Comparison of ENCODE assay signal across 20 mouse cellular contexts in the genomic region with DNA sequence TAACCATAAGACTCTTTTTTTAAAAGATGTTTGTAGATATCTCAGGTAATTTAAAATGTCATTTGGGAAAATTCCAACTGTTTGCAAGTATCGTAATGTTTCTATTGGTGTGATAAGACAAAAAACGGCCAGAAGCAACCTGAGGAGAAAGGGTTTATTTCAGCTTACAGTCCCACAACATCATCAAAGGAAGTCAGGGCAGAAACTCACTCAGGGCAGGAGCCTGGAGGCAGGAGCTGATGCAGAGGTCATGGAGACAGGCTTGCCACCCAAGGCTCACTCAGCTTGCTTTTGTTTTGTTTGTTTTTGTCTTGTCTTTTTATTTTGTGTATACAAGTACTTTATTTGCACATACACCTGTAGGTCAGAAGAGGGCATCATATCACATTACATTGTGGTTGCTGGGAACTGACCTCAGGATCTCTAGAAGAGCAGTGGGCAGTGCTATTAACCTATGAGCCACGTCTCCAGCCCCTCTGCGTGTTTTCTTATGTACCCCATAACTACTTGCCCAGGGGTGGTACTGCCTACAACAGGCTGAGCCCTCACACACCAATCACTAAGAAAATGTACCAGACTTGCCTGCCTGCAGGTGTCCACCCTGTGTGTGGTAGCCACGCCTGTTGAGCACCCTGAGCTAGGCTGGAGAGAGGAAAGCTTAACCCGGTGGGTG. TPM values are rescaled to one million over a fixed set of nuclear protein-coding genes. Genes with fewer than 3 reads are reported as not detected.
DNase-seq lines count a peak whose midpoint lies in the region; ATAC-seq and TF ChIP-seq lines count a peak whose summit lies in the region.
"Had no signal": no experiment of that assay in that cellular context is flagged by ENCODE, and none has a peak within 500 bp of the region (broad histone marks: within the 10 kb centered on the region; RNA-seq: fewer than 3 reads in every experiment).

No protein-coding gene starts in this region.

- no peak for TF ChIP-seq EP300 in heart, adult 2 months (IDR thresholded peaks at IDR 0.05; ENCODE audit: insufficient read depth, low read depth, low read length)

- no peak overlapping the region for H3K4me3 ChIP-seq in heart, adult 2 months
- no peak overlapping the region for H3K4me3 ChIP-seq in liver, embryonic 13.5 days (replicated peaks)
- H3K4me3 ChIP-seq: embryonic facial prominence, embryonic 13.5 days; heart, embryonic 13.5 days; midbrain, embryonic 10.5 days had no signal

- intact Hi-C loops in heart, adult 2 months (cut with DNase I), result no loop called here
- intact Hi-C loops in heart, postnatal 25 days (cut with DNase I), result no loop called here

- WGBS in heart, adult 2 months, result 88% methylated on average over 6 of the region's 6 CpGs
- WGBS in liver, embryonic 13.5 days (ENCODE audit: insufficient replicate concordance), result 70% methylated on average over 6 of the region's 6 CpGs

- TF ChIP-seq CTCF in heart, adult 2 months (IDR thresholded peaks at IDR 0.05), result peak; percentile 32; the same call in 1 of the 2 replicates

- no peak overlapping the region for H3K4me2 ChIP-seq in liver, embryonic 13.5 days
- H3K4me2 ChIP-seq: embryonic facial prominence, embryonic 13.5 days; heart, embryonic 13.5 days had no signal

- no peak for TF ChIP-seq POLR2A in heart, adult 2 months (IDR thresholded peaks at IDR 0.05; ENCODE audit: insufficient read depth, low read depth, low read length)

- no peak overlapping the region for H3K27ac ChIP-seq in heart, adult 2 months
- H3K27ac ChIP-seq in liver, embryonic 13.5 days, result no peak overlapping the region
- H3K27ac ChIP-seq: embryonic facial prominence, embryonic 13.5 days; heart, embryonic 13.5 days; midbrain, embryonic 10.5 days had no signal

- no peaks in the 10 kb centered on the region for H3K9me3 ChIP-seq in liver, embryonic 13.5 days (replicated peaks)
- H3K9me3 ChIP-seq: embryonic facial prominence, embryonic 13.5 days; heart, embryonic 13.5 days; midbrain, embryonic 10.5 days had no signal

- H3K9ac ChIP-seq in heart, adult 2 months (ENCODE audit: low read depth, low read length), result no peak overlapping the region
- no peak overlapping the region for H3K9ac ChIP-seq in liver, embryonic 13.5 days
- H3K9ac ChIP-seq: embryonic facial prominence, embryonic 13.5 days; forebrain, postnatal 0 days; heart, embryonic 13.5 days had no signal

- no peaks in the 10 kb centered on the region for H3K27me3 ChIP-seq in heart, adult 2 months (ENCODE audit: control insufficient read depth, insufficient read depth, low read length)
- no peaks in the 10 kb centered on the region for H3K27me3 ChIP-seq in liver, embryonic 13.5 days
- H3K27me3 ChIP-seq: embryonic facial prominence, embryonic 13.5 days; heart, embryonic 13.5 days had no signal

- no peaks in the 10 kb centered on the region for H3K79me2 ChIP-seq in heart, adult 2 months (replicated peaks; ENCODE audit: control insufficient read depth, insufficient read depth, low read length)

- no peaks in the 10 kb centered on the region for H3K4me1 ChIP-seq in heart, adult 2 months (ENCODE audit: control insufficient read depth, insufficient read depth, low read length)
- peaks cover 7% of the 10 kb centered on the region for H3K4me1 ChIP-seq in liver, embryonic 13.5 days (replicated peaks)
- H3K4me1 ChIP-seq: embryonic facial prominence, embryonic 13.5 days; heart, embryonic 13.5 days; midbrain, embryonic 10.5 days had no signal

- no peak for DNase-seq in heart, adult 2 months
- DNase-seq in heart, postnatal 25 days (ENCODE audit: low spot score), result no peak
- DNase-seq in A20 (ENCODE audit: low read depth, low spot score) (peak; percentile 16), MEL-GATA-1-ER (ENCODE audit: extremely low read depth, low read depth) (peak; percentile 39)
- DNase-seq in liver, embryonic 13.5 days, result no peak
- DNase-seq in adrenal gland, adult 18-20 months (ENCODE audit: low spot score in 2 of 2), result no peak
- no peak for DNase-seq in T-cell, adult 2 months (ENCODE audit: low spot score)
- no peak for DNase-seq in embryo, embryonic 9.5 days (ENCODE audit: extremely low spot score)
- DNase-seq: adrenal gland, adult 2 months; cerebellum, adult 9-10 months; forebrain, postnatal 0 days; heart, postnatal 36 days; kidney, adult 8-10 months; kidney, postnatal 25 days; lung, adult 18-20 months; lung, postnatal 14 days had no signal

- ATAC-seq in liver, embryonic 13.5 days (ENCODE audit: low read depth), result 0 out of 2 replicates have a peak, but pooled peaks have one; percentile 36
- ATAC-seq: forebrain, postnatal 0 days; hindbrain, embryonic 16.5 days had no signal

- no peaks in the 10 kb centered on the region; the same call in 1 of the 2 replicates for H3K36me3 ChIP-seq in heart, adult 2 months (ENCODE audit: control insufficient read depth, insufficient read depth, low read length)
- peaks cover 32% of the 10 kb centered on the region for H3K36me3 ChIP-seq in liver, embryonic 13.5 days

RNA-seq across cellular contexts. Expression of gene Nkapd1, which starts 14.9 kb away (rescaled TPM):
- 10 to 100 TPM; 11.9 to 13.2 TPM for total RNA-seq in heart, adult 2 months (2021)
- 3.1 and 4.6 TPM in 2 replicates for polyA plus RNA-seq in heart, adult 2 months (2012; rRNA removed)
- 10 to 100 TPM; 13.8 to 14.7 TPM for total RNA-seq in heart, postnatal 25 days (2021)
- 10.4 and 11.6 TPM in 2 replicates for polyA plus RNA-seq in liver, embryonic 13.5 days (2015; fragmentation: Nextera tagmentation; extraction: Ambion mirVana)
- total RNA-seq in adrenal gland, adult 18-20 months (2021), result 10 to 100 TPM; 24.5 to 25.6 TPM

RNA-seq across cellular contexts. Expression of gene Pih1d2, which starts 15.0 kb away (rescaled TPM):
- total RNA-seq in heart, adult 2 months (2021), result under 1 TPM in 1 of 2 experiments, not detected in 1; 0.31 TPM
- polyA plus RNA-seq in heart, adult 2 months (2012; rRNA removed), result 0.50 and 0.66 TPM in 2 replicates
- under 1 TPM; 0.39 to 0.52 TPM for total RNA-seq in heart, postnatal 25 days (2021)
- 1.8 and 2.1 TPM in 2 replicates for polyA plus RNA-seq in liver, embryonic 13.5 days (2015; fragmentation: Nextera tagmentation; extraction: Ambion mirVana)
- 1 to 10 TPM; 1.2 to 2.1 TPM for total RNA-seq in adrenal gland, adult 18-20 months (2021)

RNA-seq across cellular contexts. Expression of gene Dlat, which starts 27.4 kb away (rescaled TPM):
- total RNA-seq in heart, adult 2 months (2021), result 100 to 1,000 TPM; 364 to 415 TPM
- 175 and 243 TPM in 2 replicates for polyA plus RNA-seq in heart, adult 2 months (2012; rRNA removed)
- 100 to 1,000 TPM; 436 to 450 TPM for total RNA-seq in heart, postnatal 25 days (2021)
- polyA plus RNA-seq in liver, embryonic 13.5 days (2015; fragmentation: Nextera tagmentation; extraction: Ambion mirVana), result 33.7 and 45.2 TPM in 2 replicates
- total RNA-seq in adrenal gland, adult 18-20 months (2021), result 100 to 1,000 TPM; 164 to 320 TPM

RNA-seq across cellular contexts. Expression of gene Timm8b, which starts 28.4 kb away (rescaled TPM):
- total RNA-seq in heart, adult 2 months (2021), result 100 to 1,000 TPM; 251 to 294 TPM
- polyA plus RNA-seq in heart, adult 2 months (2012; rRNA removed), result 289 and 341 TPM in 2 replicates
- total RNA-seq in heart, postnatal 25 days (2021), result 100 to 1,000 TPM; 271 to 273 TPM
- polyA plus RNA-seq in liver, embryonic 13.5 days (2015; fragmentation: Nextera tagmentation; extraction: Ambion mirVana), result 208 and 218 TPM in 2 replicates
- 100 to 1,000 TPM; 210 to 223 TPM for total RNA-seq in adrenal gland, adult 18-20 months (2021)

RNA-seq across cellular contexts. Expression of gene Sdhd, which starts 28.5 kb away (rescaled TPM):
- 100 to 1,000 TPM; 593 to 673 TPM for total RNA-seq in heart, adult 2 months (2021)
- 722 and 984 TPM in 2 replicates for polyA plus RNA-seq in heart, adult 2 months (2012; rRNA removed)
- 100 to 1,000 TPM; 709 to 741 TPM for total RNA-seq in heart, postnatal 25 days (2021)
- 350 and 370 TPM in 2 replicates for polyA plus RNA-seq in liver, embryonic 13.5 days (2015; fragmentation: Nextera tagmentation; extraction: Ambion mirVana)
- 100 to 1,000 TPM; 260 to 414 TPM for total RNA-seq in adrenal gland, adult 18-20 months (2021)

Comparison
In these comparisons a context has a peak if more than half of its experiments do, and no peak if none do; other contexts are left out.
1. DNase-seq: peak in A20 (single experiment) and MEL-GATA-1-ER (single experiment); none in heart, adult 2 months (0 of 2), heart, postnatal 25 days (single experiment), liver, embryonic 13.5 days (single experiment), adrenal gland, adult 18-20 months (0 of 2), T-cell, adult 2 months (single experiment) and embryo, embryonic 9.5 days (single experiment).